Mouse (Mus musculus) embryonic fibroblast, embryonic 13.5 days (primary cell): ENCODE measurements at regions not wholly inside any gene's neighbourhood (a gene's known extent, or its start where the extent isn't known, plus 50 kb on each side); places are given as distances from the start of the nearest gene placed in this dataset.

Source experiments
- H3K27ac ChIP-seq: 2 replicates; pipeline ENCODE4 v1.5.1; 2012; ENCODE audit warnings: low read length, control low read depth, inconsistent platforms; ENCODE audit not compliant: insufficient read depth
- H3K4me1 ChIP-seq: 2 replicates; pipeline ENCODE4 v1.6.1; 2011; ENCODE audit warnings: low read length; ENCODE audit not compliant: control insufficient read depth, insufficient read depth
- H3K4me3 ChIP-seq: 2 replicates; pipeline ENCODE4 v1.5.1; 2011; ENCODE audit warnings: mild to moderate bottlenecking, control low read depth, low read length; ENCODE audit not compliant: insufficient read depth
- CTCF ChIP-seq: IDR thresholded peaks from 2 replicates; pipeline ENCODE4 v1.5.1; 2011; ENCODE audit warnings: mild to moderate bottlenecking, control low read depth, low read length, moderate library complexity, borderline replicate concordance; ENCODE audit not compliant: insufficient read depth
- POLR2A ChIP-seq: IDR thresholded peaks from 2 replicates; pipeline ENCODE4 v1.6.1; 2011; ENCODE audit warnings: low read depth, mild to moderate bottlenecking, control low read depth, low read length, moderate library complexity

DNA sequence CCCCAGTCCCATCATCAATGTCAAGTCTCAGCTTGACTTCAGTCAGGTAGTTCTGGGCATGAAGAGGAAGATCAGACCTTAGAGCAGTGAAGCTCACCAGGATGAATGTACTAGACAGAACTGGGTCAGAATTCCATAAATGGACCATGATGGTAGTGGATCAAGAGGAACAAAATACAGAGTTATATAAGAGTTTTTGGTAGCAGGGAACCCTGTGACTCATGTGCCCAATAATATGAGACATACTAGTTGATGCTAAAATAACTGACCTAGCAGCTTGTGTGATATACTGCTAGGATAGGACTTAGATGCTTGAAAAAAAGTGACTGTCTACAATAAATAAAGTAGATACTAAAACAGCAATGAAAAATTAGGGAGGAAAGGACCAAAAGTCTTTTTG, 225.6 kb downstream of the Nuak1 start:
- no peak for TF ChIP-seq POLR2A
- no peak overlapping the region for H3K4me3 ChIP-seq
- H3K4me1 ChIP-seq, result peaks cover 7% of the 10 kb centered on the region

DNA sequence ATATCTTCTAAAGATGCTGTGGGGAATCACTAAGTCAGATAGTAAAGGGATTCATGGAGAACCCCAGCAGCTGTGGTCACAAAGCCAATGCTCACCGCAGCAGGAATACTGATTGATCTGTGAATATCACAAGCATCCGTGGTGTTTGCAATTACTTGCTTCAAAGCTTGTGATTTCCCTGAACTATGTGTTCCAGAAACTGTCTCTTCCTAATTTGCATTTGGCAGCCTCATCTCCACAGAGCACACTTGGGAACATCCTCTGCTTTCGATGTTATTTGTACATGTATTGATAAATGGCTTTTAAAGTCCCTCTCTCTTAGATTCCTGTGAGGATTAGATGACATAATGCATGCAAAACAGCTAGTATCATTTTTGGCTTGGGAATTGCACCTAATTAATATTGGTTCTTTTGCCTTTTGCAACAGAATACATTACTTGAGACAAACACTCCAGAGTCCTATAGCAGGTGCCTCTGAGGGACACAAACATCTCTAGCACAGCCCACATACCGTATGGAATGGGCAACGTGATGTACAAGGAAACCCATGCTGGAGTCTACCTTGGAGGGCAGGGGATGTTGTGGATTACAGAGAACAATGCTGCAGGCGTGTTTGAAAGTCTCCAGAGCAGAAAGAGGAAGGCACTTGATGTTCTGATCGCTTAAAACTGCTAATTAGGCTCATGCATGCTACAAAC, 211.0 kb downstream of the Nuak1 start:
- Histone ChIP-seq H3K4me1 (no peaks in the 10 kb centered on the region), H3K27ac (no peak overlapping the region)
- TF ChIP-seq POLR2A (no peak), CTCF (no peak)

More for the DNA sequence above, 225.6 kb downstream of the Nuak1 start:
- H3K27ac ChIP-seq, result no peak overlapping the region

DNA sequence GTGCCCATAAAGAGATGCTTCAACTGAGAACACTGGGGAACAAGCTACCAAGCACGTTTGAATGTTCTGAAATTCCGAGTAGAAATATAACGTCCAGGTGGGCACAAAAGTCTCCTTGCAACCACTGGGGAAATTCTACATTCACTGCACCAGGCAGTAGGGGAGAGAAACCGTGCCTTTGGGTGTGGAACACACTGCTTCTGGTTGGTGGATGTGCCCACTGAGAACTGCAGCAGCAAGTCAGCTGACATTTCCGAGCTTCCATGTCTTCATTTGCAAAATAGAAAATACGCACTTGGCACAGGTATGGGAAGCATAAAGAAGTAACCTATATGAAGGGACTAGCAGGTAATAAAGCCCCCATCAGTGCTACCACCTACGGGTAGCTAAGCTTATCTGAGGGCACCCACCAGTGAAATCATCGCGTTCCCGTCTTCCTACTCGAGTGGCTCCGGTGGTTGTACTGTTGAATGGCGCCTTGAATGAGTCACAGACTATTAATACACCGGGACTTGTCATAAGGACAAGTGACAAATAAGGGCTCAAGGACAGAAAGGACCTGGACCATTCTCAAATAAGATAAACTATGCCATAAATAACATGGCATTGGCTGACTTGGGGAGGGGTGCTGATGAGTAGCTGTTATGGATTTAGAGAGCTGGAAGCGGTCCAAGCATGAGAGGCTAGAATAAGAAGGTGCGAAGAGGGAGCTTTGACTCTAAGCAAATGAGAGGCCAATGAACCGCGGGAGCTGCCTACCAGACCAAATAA, 210.2 kb downstream of the Nuak1 start:
- Histone ChIP-seq H3K27ac (no peak overlapping the region), H3K4me1 (no peaks in the 10 kb centered on the region), H3K4me3 (no peak overlapping the region)
- no peak for TF ChIP-seq CTCF
- no peak for TF ChIP-seq POLR2A

More for the DNA sequence above, 211.0 kb downstream of the Nuak1 start:
- no peak overlapping the region for H3K4me3 ChIP-seq

DNA sequence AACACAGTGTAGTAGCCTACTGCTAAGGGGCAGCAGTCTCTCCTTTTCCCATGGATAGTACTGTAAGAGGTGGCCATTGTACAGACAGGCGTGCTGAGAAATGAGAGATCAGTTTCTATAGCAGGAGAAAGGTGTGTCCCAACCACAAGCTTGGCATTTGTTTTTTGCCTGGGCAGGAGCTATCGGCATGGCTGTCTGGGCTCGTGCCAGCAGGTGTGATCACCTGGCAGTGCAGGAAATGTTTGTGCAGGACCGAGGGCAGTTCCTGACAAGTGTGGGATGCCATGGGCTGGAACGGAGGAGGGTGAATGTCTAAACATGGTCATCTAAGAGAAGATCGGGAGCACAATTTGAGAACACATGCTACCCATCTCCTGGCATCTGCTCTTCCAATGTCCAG, 205.4 kb downstream of the Nuak1 start:
- H3K4me1 ChIP-seq, result no peaks in the 10 kb centered on the region
- no peak overlapping the region for H3K27ac ChIP-seq
- no peak overlapping the region for H3K4me3 ChIP-seq
- TF ChIP-seq POLR2A, result no peak
- TF ChIP-seq CTCF, result no peak

DNA sequence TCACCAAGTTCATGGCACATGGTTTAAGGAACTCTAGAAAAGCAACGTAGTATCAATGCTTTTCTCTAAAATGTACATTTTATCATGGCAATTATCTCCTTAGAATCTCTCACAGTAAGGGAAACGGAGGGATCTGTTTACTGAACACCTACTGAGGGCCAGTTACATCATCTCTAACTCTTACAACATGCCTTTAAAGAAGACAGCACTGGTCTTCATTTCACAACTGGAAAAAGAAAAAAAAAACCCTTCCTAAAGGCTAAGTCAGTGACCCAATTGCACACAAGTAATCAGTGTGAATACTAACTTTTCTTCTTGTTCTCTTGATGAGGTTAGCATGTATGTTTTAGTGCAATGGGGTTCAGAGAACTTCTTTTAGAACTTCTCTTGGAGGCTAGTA, 204.2 kb downstream of the Nuak1 start:
- H3K4me1 ChIP-seq, result no peaks in the 10 kb centered on the region
- TF ChIP-seq POLR2A (no peak), CTCF (no peak)
- H3K4me3 ChIP-seq, result no peak overlapping the region
- no peak overlapping the region for H3K27ac ChIP-seq

DNA sequence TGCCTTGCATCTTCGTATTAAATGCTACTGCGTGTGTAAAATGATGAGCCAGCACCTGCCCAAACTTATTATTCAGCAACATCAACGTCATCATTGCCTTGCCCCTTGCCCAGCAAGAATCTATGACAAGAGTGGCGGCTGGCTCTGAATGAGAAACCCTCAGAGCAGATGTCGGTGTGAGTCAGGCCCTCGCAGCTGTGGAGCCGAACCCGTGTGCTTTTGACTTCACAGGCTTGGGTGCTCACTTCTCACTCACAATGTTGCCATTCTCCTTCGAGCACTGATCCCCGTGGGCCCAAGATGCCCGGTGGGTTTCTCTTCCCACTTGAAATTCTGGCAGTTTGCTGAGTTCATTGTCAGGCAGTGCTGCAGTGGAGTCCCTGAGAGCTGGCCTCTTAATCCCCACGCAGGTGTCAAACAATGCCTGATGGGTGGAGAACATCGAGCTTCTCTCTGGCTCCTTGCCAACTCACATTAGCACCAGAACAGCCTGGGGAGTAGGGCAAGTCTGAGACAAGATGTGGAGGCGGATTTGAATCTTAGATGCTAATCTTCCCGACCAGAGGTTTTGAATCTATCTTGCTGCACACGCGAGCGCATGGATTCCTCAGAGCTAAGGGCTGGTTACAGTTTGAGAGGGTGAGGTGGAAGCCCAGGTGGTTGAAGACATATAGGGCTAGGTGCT, 202.0 kb downstream of the Nuak1 start:
- H3K27ac ChIP-seq, result no peak overlapping the region
- TF ChIP-seq POLR2A (no peak), CTCF (no peak)

DNA sequence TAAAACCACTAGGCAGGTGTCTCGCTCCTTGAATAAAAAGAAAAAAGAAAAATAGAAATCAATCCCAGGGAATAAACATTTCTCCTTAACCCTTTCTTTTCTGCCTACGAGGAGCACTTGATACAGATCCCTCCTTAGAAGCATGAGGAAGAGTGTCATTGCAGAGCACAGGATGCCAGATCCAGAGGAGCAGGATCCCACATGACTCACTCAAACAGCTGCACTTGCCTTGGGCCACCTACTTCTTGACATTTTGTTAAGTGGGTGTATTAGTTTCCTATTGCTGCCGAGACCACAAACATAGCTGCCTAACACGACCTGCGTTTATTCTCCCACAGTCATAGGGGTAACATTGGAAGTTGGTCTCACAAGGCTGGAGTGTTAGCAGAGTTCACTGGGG, 197.1 kb downstream of the Nuak1 start:
- Histone ChIP-seq H3K4me3 (no peak overlapping the region), H3K4me1 (no peaks in the 10 kb centered on the region), H3K27ac (no peak overlapping the region)
- no peak for TF ChIP-seq CTCF
- no peak for TF ChIP-seq POLR2A

More for the DNA sequence above, 202.0 kb downstream of the Nuak1 start:
- no peaks in the 10 kb centered on the region for H3K4me1 ChIP-seq
- no peak overlapping the region for H3K4me3 ChIP-seq

DNA sequence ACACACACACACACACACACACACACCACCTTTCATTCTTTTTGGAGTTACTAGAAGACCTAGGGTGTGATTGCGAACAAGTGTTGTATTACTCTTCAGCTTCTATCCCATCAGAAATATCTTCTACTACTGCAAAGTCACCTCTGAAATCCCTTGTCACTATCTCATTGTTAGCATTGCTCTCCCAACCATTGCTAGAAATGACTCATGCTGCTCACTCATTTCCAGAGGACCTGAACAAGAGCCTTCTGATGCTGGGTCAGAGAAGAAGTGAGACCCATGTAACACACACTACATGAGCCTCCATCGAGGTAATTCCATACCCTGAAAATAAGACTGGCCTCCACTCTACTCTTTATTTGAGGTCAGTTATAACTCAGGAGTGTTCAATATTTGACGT, 191.1 kb downstream of the Nuak1 start:
- Histone ChIP-seq H3K4me3 (no peak overlapping the region), H3K27ac (no peak overlapping the region), H3K4me1 (no peaks in the 10 kb centered on the region)
- TF ChIP-seq CTCF (no peak), POLR2A (no peak)

DNA sequence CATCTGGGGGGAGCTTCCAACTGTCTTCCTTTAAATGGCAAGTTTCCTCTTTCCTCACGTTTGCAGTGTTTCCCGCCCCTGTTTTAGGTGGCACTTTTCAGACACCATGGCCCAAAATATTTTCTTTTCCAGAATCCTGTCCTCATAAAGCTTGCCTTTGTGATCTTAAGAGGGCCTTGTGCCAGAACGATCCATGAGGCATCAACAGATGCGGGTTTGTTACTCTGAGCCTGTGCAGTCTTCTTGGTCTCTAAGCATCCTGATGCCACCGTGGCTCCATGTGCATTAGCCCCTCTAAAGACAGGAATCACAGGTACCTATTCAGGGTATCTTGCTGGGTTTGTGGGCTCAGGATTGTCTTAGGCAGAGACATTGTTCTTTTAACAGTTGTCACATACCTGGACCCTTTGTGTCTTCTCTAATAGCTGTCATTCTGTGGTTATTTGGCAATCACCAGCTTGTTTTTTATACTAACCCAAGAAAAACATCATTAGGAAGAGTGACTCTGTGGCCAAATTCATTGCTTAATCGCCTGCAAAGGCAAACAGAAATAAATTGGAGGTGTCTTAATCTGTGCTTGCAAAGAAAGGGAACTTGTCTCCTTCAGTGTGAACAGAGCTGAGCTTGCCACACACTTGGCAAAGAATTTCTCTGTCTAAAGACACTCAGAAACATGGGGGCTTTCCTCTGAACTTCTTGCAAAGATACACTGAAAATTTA, 179.3 kb downstream of the Nuak1 start:
- H3K4me3 ChIP-seq, result no peak overlapping the region
- no peak for TF ChIP-seq POLR2A
- TF ChIP-seq CTCF, result no peak
- H3K4me1 ChIP-seq, result no peaks in the 10 kb centered on the region
- no peak overlapping the region for H3K27ac ChIP-seq

DNA sequence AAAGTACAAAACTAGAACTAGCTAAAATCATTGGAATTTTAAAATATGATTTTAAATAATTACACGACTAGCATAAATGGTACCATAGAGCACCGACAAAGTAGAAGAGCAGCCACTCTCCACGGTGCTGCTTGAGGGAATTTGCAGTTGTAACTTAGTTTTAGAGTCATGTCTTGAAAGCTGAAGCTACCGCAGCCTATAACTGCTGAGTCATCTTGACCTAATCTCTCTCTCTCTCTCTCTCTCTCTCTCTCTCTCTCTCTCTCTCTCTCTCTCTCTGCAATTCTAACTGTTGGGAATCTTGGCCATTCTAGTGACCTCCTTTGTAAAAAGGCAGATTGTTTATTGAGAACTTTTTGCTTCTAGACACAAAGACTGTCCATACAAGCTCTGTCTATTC, 177.5 kb downstream of the Nuak1 start:
- TF ChIP-seq CTCF, result no peak
- TF ChIP-seq POLR2A, result no peak
- no peaks in the 10 kb centered on the region for H3K4me1 ChIP-seq
- no peak overlapping the region for H3K27ac ChIP-seq
- H3K4me3 ChIP-seq, result no peak overlapping the region
